Mouse (Mus musculus) liver, embryonic 13.5 days (tissue): ENCODE data around the gene Gm4297. TPM values are rescaled to one million over a fixed set of nuclear protein-coding genes. Genes with fewer than 3 reads are reported as not detected.
"Not testable (repeated sequence)": the region's sequence is repeated elsewhere in the genome, so short reads cannot be mapped to it uniquely, and the experiment has no call there.

Experiments
- ATAC-seq: fragments of 200-750 bp; cut with Nextera tagmentation; 2 replicates; pipeline ENCODE4 v1.8.0; 2017; ENCODE audit warnings: low read depth, mild to moderate bottlenecking, moderate number of reproducible peaks, moderate library complexity
- DNase-seq: peaks from one replicate; pipeline ENCODE4 v3.0.0; 2022
- H3K27ac ChIP-seq: fragments of 300-500 bp; sonication (generic); 2 replicates; pipeline ENCODE4 v1.5.1; 2015; ENCODE audit warnings: moderate library complexity, mild to moderate bottlenecking, inconsistent platforms
- H3K27me3 ChIP-seq: fragments of 300-500 bp; sonication (generic); 2 replicates; pipeline ENCODE4 v1.6.1; 2015; ENCODE audit warnings: mild to moderate bottlenecking, inconsistent platforms
- H3K36me3 ChIP-seq: fragments of 300-500 bp; sonication (generic); 2 replicates; pipeline ENCODE4 v1.6.1; 2015; ENCODE audit warnings: mild to moderate bottlenecking, inconsistent platforms
- H3K4me1 ChIP-seq: fragments of 300-500 bp; sonication (generic); replicated peaks from 2 replicates; pipeline ENCODE4 v1.6.1; 2015; ENCODE audit warnings: inconsistent platforms
- H3K4me2 ChIP-seq: fragments of 300-500 bp; sonication (generic); 2 replicates; pipeline ENCODE4 v1.6.1; 2015; ENCODE audit warnings: inconsistent platforms, mild to moderate bottlenecking, moderate library complexity
- H3K4me3 ChIP-seq: fragments of 300-500 bp; sonication (generic); replicated peaks from 2 replicates; pipeline ENCODE4 v1.5.1; 2015; ENCODE audit warnings: mild to moderate bottlenecking, inconsistent platforms
- H3K9ac ChIP-seq: fragments of 300-500 bp; sonication (generic); 2 replicates; pipeline ENCODE4 v1.6.1; 2015; ENCODE audit warnings: mild to moderate bottlenecking, inconsistent platforms
- H3K9me3 ChIP-seq: fragments of 300-500 bp; sonication (generic); replicated peaks from 2 replicates; pipeline ENCODE4 v1.6.1; 2016; ENCODE audit warnings: inconsistent platforms
- WGBS: fragments of 180-500 bp; shearing (Covaris S2); methylation state at CpG from one replicate; pipeline ENCODE4 v1.1.7; 2015; ENCODE audit not compliant: insufficient replicate concordance; 5-methylcytosine and 5-hydroxymethylcytosine counted together
- microRNA-seq: library from miRNA; unstranded; fragments of <30 nt; microRNA quantifications from one replicate; pipeline ENCODE4, GENCODE M21; 2016
- polyA plus RNA-seq: library from polyadenylated mRNA; unstranded; fragments of >200 nt; fragmentation: Nextera tagmentation; extraction: Ambion mirVana; gene quantifications from 2 replicates; pipeline ENCODE4 v1.2.1, GENCODE M21; 2015

Gene Gm4297
- polyA plus RNA-seq = not detected in 2 replicates

DNA sequence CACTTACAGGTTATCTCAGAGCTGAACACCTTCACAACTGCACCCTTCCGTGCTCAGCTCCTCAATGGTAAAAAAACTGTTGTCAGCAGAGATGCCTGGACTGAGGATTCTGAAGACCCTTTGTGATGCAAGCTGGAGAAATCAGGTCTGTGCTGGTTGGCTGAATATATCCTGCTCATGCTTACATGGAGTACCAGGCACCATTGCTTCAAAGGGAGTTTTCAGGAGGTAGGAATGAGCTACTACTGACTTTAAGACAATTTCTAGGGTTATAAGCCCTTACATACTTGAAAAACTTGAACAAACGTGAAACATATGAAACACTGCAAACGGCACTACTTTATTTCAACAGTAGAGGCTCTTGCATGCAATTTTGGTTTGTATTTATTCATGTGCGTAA, at the start of gene Gm4297:
Gene Gm4297 (minus strand): TSS at position 101 of the 400 bp plus-strand sequence.
- H3K36me3 ChIP-seq, H3K9ac ChIP-seq, H3K4me3 ChIP-seq, H3K27me3 ChIP-seq, H3K4me1 ChIP-seq, DNase-seq, ATAC-seq, H3K27ac ChIP-seq, H3K9me3 ChIP-seq, H3K4me2 ChIP-seq: not testable (repeated sequence)
- 61% methylated on average over 4 of the region's 4 CpGs for WGBS

Small RNA genes lying within 50 kb of the gene (microRNA-seq; reads per million reads assigned to microRNA genes)
- gene Gm27839 (not detected), gene Gm27910 (not detected)

Other genes with a start within 250 kb of the Gm4297 start
- gene Gm5934, start 74.1 kb downstream of the Gm4297 start, polyA plus RNA-seq = not detected in 2 replicates
- not detected in 2 replicates for gene Gm5935, start 200.3 kb upstream of the Gm4297 start, polyA plus RNA-seq